Mouse (Mus musculus): ENCODE results near the gene Olfr131. TPM values are rescaled to one million over a fixed set of nuclear protein-coding genes. Genes with fewer than 3 reads are reported as not detected.

Olfr131 gene
- not detected for polyA plus RNA-seq (2014; fragmentation: Illumina TruSeq; extraction: RNeasy Lipid Tissue Mini Kit (QIAGEN cat#74804); ENCODE audit: insufficient read depth, low read depth, low replicate concordance)

GRCm38 (mm10) chr17:38088593-38088992, at the start of gene Olfr131:
Olfr131 (minus strand) TSS chr17:38088693.

GRCm38 (mm10) chr17:38134426-38134825, 45.9 kb upstream of the Olfr131 start, which contains the start of gene Olfr132:
Olfr132 (minus strand) TSS chr17:38134526.

GRCm38 (mm10) chr17:38063621-38064020, 24.9 kb downstream of the Olfr131 start, which contains the start of gene Olfr130:
Olfr130 (plus strand) TSS chr17:38063921.

GRCm38 (mm10) chr17:38059979-38060378, 28.5 kb downstream of the Olfr131 start, which contains the start of gene Olfr129:
Olfr129 (minus strand) TSS chr17:38060079.

Other genes starting within 250 kb of the Olfr131 start
- gene Olfr126, start 241.2 kb downstream of the Olfr131 start, polyA plus RNA-seq (2014; fragmentation: Illumina TruSeq; extraction: RNeasy Lipid Tissue Mini Kit (QIAGEN cat#74804); ENCODE audit: insufficient read depth, low read depth, low replicate concordance) = not detected
- not detected for gene Olfr127, start 188.3 kb downstream of the Olfr131 start, polyA plus RNA-seq (2014; fragmentation: Illumina TruSeq; extraction: RNeasy Lipid Tissue Mini Kit (QIAGEN cat#74804); ENCODE audit: insufficient read depth, low read depth, low replicate concordance)
- not detected for gene Olfr128, start 168.1 kb downstream of the Olfr131 start, polyA plus RNA-seq (2014; fragmentation: Illumina TruSeq; extraction: RNeasy Lipid Tissue Mini Kit (QIAGEN cat#74804); ENCODE audit: insufficient read depth, low read depth, low replicate concordance)
- gene Olfr761, start 135.6 kb downstream of the Olfr131 start, polyA plus RNA-seq (2014; fragmentation: Illumina TruSeq; extraction: RNeasy Lipid Tissue Mini Kit (QIAGEN cat#74804); ENCODE audit: insufficient read depth, low read depth, low replicate concordance) = not detected
- gene Olfr129, start 28.6 kb downstream of the Olfr131 start, polyA plus RNA-seq (2014; fragmentation: Illumina TruSeq; extraction: RNeasy Lipid Tissue Mini Kit (QIAGEN cat#74804); ENCODE audit: insufficient read depth, low read depth, low replicate concordance) = not detected
- gene Olfr130, start 24.8 kb downstream of the Olfr131 start, polyA plus RNA-seq (2014; fragmentation: Illumina TruSeq; extraction: RNeasy Lipid Tissue Mini Kit (QIAGEN cat#74804); ENCODE audit: insufficient read depth, low read depth, low replicate concordance) = not detected
- not detected for gene Olfr132, start 45.8 kb upstream of the Olfr131 start, polyA plus RNA-seq (2014; fragmentation: Illumina TruSeq; extraction: RNeasy Lipid Tissue Mini Kit (QIAGEN cat#74804); ENCODE audit: insufficient read depth, low read depth, low replicate concordance)
- gene Olfr133, start 56.6 kb upstream of the Olfr131 start, polyA plus RNA-seq (2014; fragmentation: Illumina TruSeq; extraction: RNeasy Lipid Tissue Mini Kit (QIAGEN cat#74804); ENCODE audit: insufficient read depth, low read depth, low replicate concordance) = not detected
- gene Olfr134, start 82.7 kb upstream of the Olfr131 start, polyA plus RNA-seq (2014; fragmentation: Illumina TruSeq; extraction: RNeasy Lipid Tissue Mini Kit (QIAGEN cat#74804); ENCODE audit: insufficient read depth, low read depth, low replicate concordance) = not detected
- gene Olfr135, start 115.6 kb upstream of the Olfr131 start, polyA plus RNA-seq (2014; fragmentation: Illumina TruSeq; extraction: RNeasy Lipid Tissue Mini Kit (QIAGEN cat#74804); ENCODE audit: insufficient read depth, low read depth, low replicate concordance) = not detected
- gene Olfr138, start 172.3 kb upstream of the Olfr131 start, polyA plus RNA-seq (2014; fragmentation: Illumina TruSeq; extraction: RNeasy Lipid Tissue Mini Kit (QIAGEN cat#74804); ENCODE audit: insufficient read depth, low read depth, low replicate concordance) = not detected
- not detected for gene Olfr137, start 218.9 kb upstream of the Olfr131 start, polyA plus RNA-seq (2014; fragmentation: Illumina TruSeq; extraction: RNeasy Lipid Tissue Mini Kit (QIAGEN cat#74804); ENCODE audit: insufficient read depth, low read depth, low replicate concordance)
- gene Olfr136, start 241.1 kb upstream of the Olfr131 start, polyA plus RNA-seq (2014; fragmentation: Illumina TruSeq; extraction: RNeasy Lipid Tissue Mini Kit (QIAGEN cat#74804); ENCODE audit: insufficient read depth, low read depth, low replicate concordance) = not detected